In genomic region chr11:54130721-54131120, GRCm38 (mm10) we compare ENCODE assay signal across 24 mouse cellular contexts. TPM values are rescaled to one million over a fixed set of nuclear protein-coding genes. Genes with fewer than 3 reads are reported as not detected.
DNase-seq lines count a peak whose midpoint lies in the region; ATAC-seq lines count a peak whose summit lies in the region.
"Had no signal": no experiment of that assay in that cellular context is flagged by ENCODE, and none has a peak within 500 bp of the region (broad histone marks: within the 10 kb centered on the region; RNA-seq: fewer than 3 reads in every experiment).

No protein-coding gene starts in this region.

- H3K9me3 ChIP-seq in neural tube, embryonic 11.5 days (ENCODE audit: control insufficient read depth, low read length), result no peaks in the 10 kb centered on the region
- H3K9me3 ChIP-seq in neural tube, embryonic 15.5 days (replicated peaks), result no peaks in the 10 kb centered on the region
- H3K9me3 ChIP-seq in limb, embryonic 10.5 days (replicated peaks), result no peaks in the 10 kb centered on the region
- no peaks in the 10 kb centered on the region for H3K9me3 ChIP-seq in intestine, embryonic 15.5 days
- H3K9me3 ChIP-seq: forebrain, embryonic 10.5 days; forebrain, embryonic 13.5 days; heart, embryonic 12.5 days; heart, embryonic 15.5 days; hindbrain, embryonic 10.5 days; hindbrain, embryonic 13.5 days had no signal

- ATAC-seq in neural tube, embryonic 11.5 days (ENCODE audit: insufficient read depth, low FRiP score, low TSS enrichment), result no peak
- no peak for ATAC-seq in neural tube, embryonic 15.5 days (ENCODE audit: low FRiP score)
- no peak for ATAC-seq in intestine, embryonic 15.5 days
- ATAC-seq: activated CD4-positive, CD25-positive, alpha-beta regulatory T cell, adult 4 months; CD4-positive, CD25-positive, alpha-beta regulatory T cell, adult 4 months; forebrain, embryonic 13.5 days; hindbrain, embryonic 16.5 days had no signal

- H3K4me3 ChIP-seq in neural tube, embryonic 11.5 days (ENCODE audit: low read depth, low read length), result no peak overlapping the region
- no peak overlapping the region for H3K4me3 ChIP-seq in neural tube, embryonic 15.5 days (replicated peaks)
- no peak overlapping the region for H3K4me3 ChIP-seq in limb, embryonic 10.5 days
- no peak overlapping the region for H3K4me3 ChIP-seq in intestine, embryonic 15.5 days (replicated peaks)
- H3K4me3 ChIP-seq: forebrain, embryonic 10.5 days; forebrain, embryonic 13.5 days; heart, embryonic 12.5 days; heart, embryonic 15.5 days; hindbrain, embryonic 10.5 days; hindbrain, embryonic 13.5 days had no signal

- H3K27me3 ChIP-seq in neural tube, embryonic 11.5 days (ENCODE audit: control insufficient read depth, insufficient read depth, low read length), result no peaks in the 10 kb centered on the region
- no peaks in the 10 kb centered on the region for H3K27me3 ChIP-seq in neural tube, embryonic 15.5 days (replicated peaks)
- peaks cover under 1% of the 10 kb centered on the region; the same call in 1 of the 2 replicates for H3K27me3 ChIP-seq in limb, embryonic 10.5 days (ENCODE audit: low read depth, poor library complexity, severe bottlenecking)
- H3K27me3 ChIP-seq in intestine, embryonic 15.5 days (replicated peaks), result no peaks in the 10 kb centered on the region
- H3K27me3 ChIP-seq: forebrain, embryonic 13.5 days; heart, embryonic 12.5 days; heart, embryonic 15.5 days; hindbrain, embryonic 13.5 days had no signal

- H3K9ac ChIP-seq in neural tube, embryonic 11.5 days (ENCODE audit: low read length), result no peak overlapping the region
- no peak overlapping the region for H3K9ac ChIP-seq in neural tube, embryonic 15.5 days (replicated peaks)
- H3K9ac ChIP-seq in intestine, embryonic 15.5 days, result no peak overlapping the region
- H3K9ac ChIP-seq: forebrain, embryonic 13.5 days; heart, embryonic 12.5 days; heart, embryonic 15.5 days; hindbrain, embryonic 13.5 days had no signal

- DNase-seq in layer of hippocampus, adult 11-12 months (ENCODE audit: low spot score), result peak; percentile 34
- DNase-seq in layer of hippocampus, adult 9-10 months (ENCODE audit: low spot score), result no peak
- DNase-seq in neural tube, embryonic 11.5 days (ENCODE audit: low spot score), result peak; percentile 6
- no peak for DNase-seq in limb, embryonic 10.5 days (ENCODE audit: low spot score)
- DNase-seq: adrenal gland, adult 8-10 months; adrenal gland, postnatal 25 days; cerebellum, adult 18-20 months; cerebellum, adult 9-10 months; cerebellum, postnatal 14 days; gastrocnemius, postnatal 25 days; heart, adult 18-20 months; heart, postnatal 10 days; heart, postnatal 36 days had no signal

- H3K27ac ChIP-seq in neural tube, embryonic 11.5 days (ENCODE audit: low read depth, low read length), result no peak overlapping the region
- H3K27ac ChIP-seq in neural tube, embryonic 15.5 days (replicated peaks), result no peak overlapping the region
- H3K27ac ChIP-seq in limb, embryonic 10.5 days, result peak overlapping the region; percentile 10; the same call in 1 of the 2 replicates
- H3K27ac ChIP-seq in intestine, embryonic 15.5 days, result no peak overlapping the region
- H3K27ac ChIP-seq: forebrain, embryonic 10.5 days; forebrain, embryonic 13.5 days; heart, embryonic 15.5 days; hindbrain, embryonic 10.5 days; hindbrain, embryonic 13.5 days had no signal

- no peak overlapping the region for H3K4me2 ChIP-seq in neural tube, embryonic 11.5 days (ENCODE audit: low read depth)
- no peak overlapping the region for H3K4me2 ChIP-seq in neural tube, embryonic 15.5 days
- H3K4me2 ChIP-seq in intestine, embryonic 15.5 days (replicated peaks), result no peak overlapping the region
- H3K4me2 ChIP-seq: forebrain, embryonic 13.5 days; heart, embryonic 12.5 days; heart, embryonic 15.5 days; hindbrain, embryonic 13.5 days had no signal

- no peaks in the 10 kb centered on the region for H3K36me3 ChIP-seq in neural tube, embryonic 11.5 days (ENCODE audit: control insufficient read depth, insufficient read depth, low read length)
- H3K36me3 ChIP-seq in neural tube, embryonic 15.5 days, result no peaks in the 10 kb centered on the region
- H3K36me3 ChIP-seq in limb, embryonic 10.5 days, result peaks cover 13% of the 10 kb centered on the region; the same call in 1 of the 2 replicates
- no peaks in the 10 kb centered on the region for H3K36me3 ChIP-seq in intestine, embryonic 15.5 days
- H3K36me3 ChIP-seq: hindbrain, embryonic 10.5 days had no signal

- H3K4me1 ChIP-seq in neural tube, embryonic 11.5 days (ENCODE audit: control insufficient read depth, insufficient read depth, low read length), result no peaks in the 10 kb centered on the region
- peaks cover 14% of the 10 kb centered on the region for H3K4me1 ChIP-seq in neural tube, embryonic 15.5 days
- H3K4me1 ChIP-seq in limb, embryonic 10.5 days, result peaks cover 34% of the 10 kb centered on the region
- H3K4me1 ChIP-seq in intestine, embryonic 15.5 days (replicated peaks), result peaks cover 6% of the 10 kb centered on the region

- WGBS in neural tube, embryonic 11.5 days, result 82% methylated on average over 6 of the region's 6 CpGs
- 81% methylated on average over 6 of the region's 6 CpGs for WGBS in neural tube, embryonic 15.5 days
- 95% methylated on average over 6 of the region's 6 CpGs for WGBS in limb, embryonic 10.5 days
- 84% methylated on average over 6 of the region's 6 CpGs for WGBS in intestine, embryonic 15.5 days

RNA-seq across cellular contexts. Expression of gene P4ha2, which starts 30.8 kb away (rescaled TPM):
- polyA plus RNA-seq in neural tube, embryonic 11.5 days (2014; fragmentation: Nextera tagmentation; extraction: Ambion mirVana), result 18.4 TPM in 2 replicates
- 16.7 and 18.5 TPM in 2 replicates for polyA plus RNA-seq in neural tube, embryonic 15.5 days (2015; fragmentation: Nextera tagmentation; extraction: Ambion mirVana)
- polyA plus RNA-seq in limb, embryonic 10.5 days (2016; fragmentation: Nextera tagmentation; extraction: Ambion mirVana), result 35.6 and 38.7 TPM in 2 replicates
- polyA plus RNA-seq in intestine, embryonic 15.5 days (2015; fragmentation: Nextera tagmentation; extraction: Ambion mirVana), result 41.8 and 44.8 TPM in 2 replicates
- polyA plus RNA-seq: activated CD4-positive, CD25-positive, alpha-beta regulatory T cell, adult 4 months; CD4-positive, CD25-positive, alpha-beta regulatory T cell, adult 4 months had no signal

Comparison
In these comparisons a context has a peak if more than half of its experiments do, and no peak if none do; other contexts are left out.
1. DNase-seq: peak in layer of hippocampus, adult 11-12 months (single experiment) and neural tube, embryonic 11.5 days (single experiment); none in layer of hippocampus, adult 9-10 months (single experiment) and limb, embryonic 10.5 days (single experiment).